Mouse (Mus musculus) natural killer cell, adult 2 months (primary cell): ENCODE data around the gene Prr7.
A peak's percentile ranks its signal among the peaks of the same experiment; 100 is the strongest.

Source experiments
- DNase-seq, 2 experiments: peaks; one replicate each; pipeline ENCODE4 v3.0.0; 2022; ENCODE audit warnings: low spot score in 2 of 2

Prr7 gene

DNA sequence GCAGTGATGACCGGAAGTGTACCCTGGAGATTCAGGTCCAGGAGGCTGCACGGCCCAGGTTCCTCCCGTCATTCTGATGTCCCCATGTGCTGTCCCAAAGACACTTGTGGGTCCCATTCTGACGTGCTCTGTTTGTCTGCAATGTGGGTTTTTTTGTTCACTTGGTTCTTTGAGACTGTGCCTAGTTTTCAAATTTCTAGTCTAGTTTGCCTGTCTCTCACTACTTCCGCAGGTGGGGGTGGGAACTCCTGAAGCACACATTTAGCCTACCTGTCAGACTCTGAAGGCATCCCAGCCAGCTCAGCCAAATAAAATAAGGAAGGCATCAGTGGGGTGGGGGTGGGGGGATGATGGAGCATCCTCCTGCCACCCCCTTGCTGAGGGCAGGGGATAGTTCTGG is 15.9 kb upstream of the Prr7 start:
- DNase-seq = no peak

- DNase-seq = no peak
Observed at GRCm38 (mm10) chr13:55449205-55449604, 14.9 kb upstream of the Prr7 start.

- DNase-seq = peak; percentile 44 to 66
Observed at GRCm38 (mm10) chr13:55449679-55450441, 14.2 kb upstream of the Prr7 start.

DNA sequence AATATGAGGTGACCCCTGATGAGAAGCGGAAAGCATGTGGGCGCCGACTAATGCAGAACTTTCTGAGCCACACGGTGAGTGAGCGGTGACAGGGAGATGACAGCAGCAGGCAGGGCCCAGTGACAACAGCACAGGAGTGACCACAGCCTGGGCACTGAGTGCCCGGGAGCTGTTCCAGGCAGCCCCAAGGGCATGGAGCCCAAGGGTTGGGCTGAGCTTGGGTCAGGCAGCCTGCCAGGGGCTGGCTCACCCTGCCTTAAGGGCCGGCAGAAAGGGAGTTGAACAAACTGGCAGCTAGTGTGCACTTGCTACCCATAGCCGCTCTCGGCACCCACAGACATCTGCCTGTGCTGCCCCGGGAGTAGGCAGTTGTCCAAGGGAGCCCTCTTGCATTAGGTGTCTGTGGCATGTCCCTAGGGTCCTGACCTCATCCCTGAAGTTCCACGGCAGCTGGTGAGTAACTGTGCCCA is 13.5 kb upstream of the Prr7 start:
- DNase-seq = no peak

GRCm38 (mm10) chr13:55451296-55451695 is 12.8 kb upstream of the Prr7 start:
- no peak for DNase-seq

DNA sequence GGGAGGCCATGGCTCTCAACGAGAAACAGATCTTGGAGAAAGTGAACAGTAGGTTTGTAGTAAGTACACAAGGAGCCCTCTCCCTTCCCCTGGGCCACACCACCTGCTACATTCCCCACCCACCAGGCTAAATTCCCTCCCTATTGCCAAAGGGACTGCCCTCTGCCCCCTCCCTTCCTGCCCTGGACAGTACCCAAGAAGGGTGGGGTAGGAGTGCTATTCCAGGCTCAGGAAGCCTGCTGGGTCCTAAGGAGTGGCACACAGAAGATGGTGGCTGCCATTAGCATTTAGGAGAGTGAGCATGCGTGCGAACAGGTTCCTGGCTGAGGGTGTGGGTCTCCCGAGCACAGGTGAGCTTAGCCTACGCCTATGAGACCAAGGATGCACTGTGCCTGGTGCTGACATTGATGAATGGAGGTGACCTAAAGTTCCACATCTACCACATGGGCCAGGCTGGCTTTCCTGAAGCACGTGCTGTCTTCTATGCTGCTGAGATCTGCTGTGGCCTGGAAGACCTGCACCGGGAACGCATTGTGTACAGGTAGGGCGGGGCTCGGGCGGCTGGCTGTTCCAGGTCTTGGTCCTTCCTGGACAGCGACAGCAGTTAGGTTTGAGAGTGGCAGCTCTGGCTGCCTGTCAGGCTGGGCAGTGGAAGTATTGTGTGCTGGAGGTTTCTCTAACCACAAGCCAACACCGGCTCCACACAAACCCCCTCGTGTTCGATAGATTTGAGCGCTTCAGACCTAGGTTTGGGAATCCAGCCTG is 12.1 kb upstream of the Prr7 start:
- no peak for DNase-seq

GRCm38 (mm10) chr13:55462965-55463364 is 1.1 kb upstream of the Prr7 start:
- DNase-seq = no peak

DNA sequence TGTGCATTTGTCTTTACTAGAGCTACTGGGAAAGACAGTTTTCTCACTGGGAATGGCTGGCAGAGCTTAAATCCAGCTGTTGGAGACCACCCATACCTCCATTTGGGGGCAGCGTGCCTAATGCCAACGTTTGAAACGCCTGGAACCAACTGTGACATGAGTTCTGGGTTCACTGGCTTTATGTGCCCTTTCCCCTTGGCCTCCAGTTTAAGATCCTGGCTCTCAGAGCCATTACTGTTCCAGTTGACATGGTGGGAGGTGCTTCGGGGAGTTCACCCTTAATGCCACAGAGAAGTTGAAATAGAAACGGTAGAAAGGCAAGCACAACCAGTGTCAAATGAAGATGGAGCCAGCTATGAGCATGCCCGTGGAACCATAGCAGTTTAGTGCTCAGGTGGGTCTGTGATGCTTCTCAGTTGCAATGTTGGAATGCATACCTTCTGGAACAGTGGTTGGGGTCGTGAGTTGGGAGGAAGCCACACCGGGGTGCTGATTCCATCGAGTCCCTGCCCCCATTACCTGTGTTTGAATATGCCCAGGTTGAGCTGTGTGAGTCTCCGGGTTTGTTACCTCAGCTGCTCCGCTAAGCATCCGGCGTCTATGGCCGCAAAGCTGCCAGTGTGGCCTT is 554 bp upstream of the Prr7 start:
- peak in 1 of 2 experiments; percentile 52 for DNase-seq

DNA sequence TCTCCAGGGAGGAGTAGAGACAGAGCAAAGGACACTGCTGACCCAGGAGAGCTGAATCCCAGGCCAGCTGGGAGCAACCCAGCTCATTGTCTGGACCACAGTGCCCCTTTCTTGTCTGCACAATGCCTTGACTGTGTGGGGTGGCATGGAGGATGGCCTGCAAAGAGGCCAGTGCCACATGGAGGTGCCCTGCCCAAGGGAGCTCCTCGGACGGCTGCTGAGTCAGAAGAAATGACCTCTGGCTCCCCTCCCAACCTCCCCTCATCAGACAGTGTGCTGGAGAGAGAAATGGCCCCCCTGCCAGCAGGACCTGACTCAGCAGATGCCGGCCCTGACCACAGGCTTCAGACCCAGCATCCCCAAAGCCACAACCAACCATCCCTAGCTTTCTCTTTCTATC is 1.1 kb downstream of the Prr7 start:
- DNase-seq = no peak

DNA sequence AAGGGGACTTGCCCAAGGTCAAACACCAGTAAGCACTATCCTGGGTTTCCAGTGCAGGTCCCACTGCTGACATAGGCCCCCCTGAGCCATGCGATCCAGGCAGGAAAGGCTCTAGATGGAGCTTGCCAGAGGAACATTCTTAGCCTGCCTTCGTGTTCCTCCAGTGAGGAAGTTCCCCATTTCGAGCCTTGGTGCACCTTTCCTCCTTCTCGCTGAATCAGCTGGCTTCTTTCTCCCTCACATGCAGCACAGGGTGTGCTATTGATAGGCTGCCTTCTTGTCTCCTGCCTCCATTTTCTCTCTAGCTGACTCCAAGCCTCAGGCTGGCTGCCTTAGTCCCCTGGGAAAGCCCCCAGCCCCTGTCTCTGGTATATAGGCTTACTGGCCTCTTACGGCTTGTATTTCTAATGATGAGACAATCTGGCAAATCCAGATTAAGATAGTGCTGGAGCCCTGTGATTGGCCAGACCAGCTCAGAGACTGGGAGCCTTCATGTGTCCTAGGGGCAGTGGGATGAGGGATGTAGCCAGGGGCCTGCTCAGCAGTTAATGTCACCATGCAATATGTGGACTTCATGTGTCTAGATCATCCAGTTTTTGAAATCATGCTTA is 1.9 kb downstream of the Prr7 start:
- DNase-seq = no peak

DNA sequence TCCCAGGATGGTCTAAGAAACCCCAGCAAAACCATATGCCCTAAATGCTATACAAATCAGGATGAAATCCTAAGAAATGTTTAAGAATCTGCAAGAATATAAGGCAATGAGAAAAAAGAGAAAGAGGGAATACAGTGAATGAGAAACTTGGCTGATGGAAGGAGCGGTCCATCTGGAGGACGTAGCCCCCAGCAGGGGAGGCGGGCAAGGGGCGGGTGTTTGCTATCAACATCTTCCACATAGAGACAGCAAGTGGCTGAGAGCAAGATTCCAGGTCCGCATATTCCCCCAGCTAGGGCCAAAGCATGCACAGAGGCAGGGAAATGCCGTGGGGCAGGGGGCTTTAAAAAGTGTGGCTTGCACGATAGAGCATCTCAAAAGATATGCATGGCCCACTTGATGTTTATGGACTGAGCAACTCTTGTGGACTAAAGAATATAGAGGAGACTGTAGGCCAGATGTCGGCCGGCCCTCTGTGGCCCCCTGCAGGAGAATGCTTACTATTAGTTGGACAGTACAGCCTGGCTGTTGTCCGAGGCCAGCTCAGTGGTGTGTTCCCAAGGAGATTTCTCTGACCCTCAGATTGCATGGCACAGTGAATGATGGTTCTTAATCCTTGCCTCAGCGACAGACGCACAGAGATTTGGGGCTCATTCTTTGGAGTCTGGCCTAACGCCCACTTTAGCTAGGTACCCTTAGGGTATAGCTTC is 4.9 kb downstream of the Prr7 start:
- no peak for DNase-seq

DNA sequence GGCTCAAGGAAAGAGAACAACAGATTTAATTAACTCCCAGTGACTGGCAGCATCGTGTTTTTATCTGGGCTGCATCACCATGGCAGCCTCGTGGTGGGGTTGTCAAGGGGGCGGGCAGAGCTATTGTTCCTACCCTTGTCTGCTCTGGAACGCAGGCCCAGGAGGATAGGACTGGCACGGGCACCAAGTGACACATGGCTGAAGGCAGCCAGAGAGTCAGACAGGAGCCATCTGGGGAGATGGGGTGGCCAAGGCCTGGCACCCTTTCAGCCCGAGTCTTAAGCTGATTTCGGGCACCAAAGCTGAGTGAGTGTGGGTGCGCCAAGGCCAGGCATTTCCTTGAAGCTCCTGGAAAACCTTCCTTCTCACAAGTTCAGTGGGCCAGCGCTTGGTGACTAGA is 6.3 kb downstream of the Prr7 start:
- no peak for DNase-seq

DNA sequence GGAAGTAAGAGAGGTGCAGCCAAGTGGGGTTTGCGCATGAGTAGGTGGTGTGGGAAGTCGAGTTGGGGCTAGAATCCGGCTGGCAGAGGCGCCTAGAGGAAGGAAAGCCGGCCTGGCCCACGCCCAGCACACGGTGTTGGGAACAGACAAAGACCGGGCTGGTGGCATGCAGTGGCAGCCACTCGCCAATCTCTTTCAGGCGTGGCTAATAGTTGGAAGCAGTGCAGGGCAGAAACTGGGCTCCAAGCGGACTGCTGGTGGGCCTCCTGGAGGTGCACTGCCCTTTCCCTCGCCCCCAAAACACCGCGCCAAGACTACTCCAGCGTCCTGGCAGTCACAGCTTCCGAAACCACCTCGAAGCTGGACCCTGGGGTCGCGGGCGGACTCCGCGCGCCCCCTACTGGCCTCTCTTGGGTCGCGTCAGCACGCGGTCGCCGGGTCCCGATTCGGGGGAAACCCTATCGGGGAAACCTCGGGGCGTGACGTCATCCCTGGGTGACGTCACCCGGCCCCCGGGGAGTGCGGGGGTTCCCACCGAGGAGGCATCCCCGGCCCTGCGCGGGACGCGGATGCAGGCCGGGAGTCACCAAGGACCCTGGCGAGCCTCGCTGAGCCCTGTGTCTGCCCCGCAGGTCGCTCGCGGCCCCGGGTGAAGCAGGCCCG is 7.2 kb downstream of the Prr7 start:
- peak; percentile 91 to 93 for DNase-seq

DNA sequence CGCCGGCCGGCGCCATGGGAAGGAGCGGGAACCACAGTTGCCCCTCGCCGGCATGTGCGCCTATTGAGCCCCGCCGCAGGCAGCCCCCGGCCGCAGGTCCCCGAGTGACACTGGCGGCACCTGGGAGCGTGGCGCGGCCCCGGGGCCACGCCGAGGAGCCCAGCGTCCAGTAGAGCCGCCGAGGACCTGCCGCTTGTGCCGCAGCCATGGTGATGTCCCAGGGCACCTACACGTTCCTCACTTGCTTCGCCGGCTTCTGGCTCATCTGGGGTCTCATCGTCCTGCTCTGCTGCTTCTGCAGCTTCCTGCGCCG is 7.7 kb downstream of the Prr7 start:
- DNase-seq = no peak

GRCm38 (mm10) chr13:55472132-55473022 is 8.3 kb downstream of the Prr7 start:
- DNase-seq = peak; percentile 65 to 68

DNA sequence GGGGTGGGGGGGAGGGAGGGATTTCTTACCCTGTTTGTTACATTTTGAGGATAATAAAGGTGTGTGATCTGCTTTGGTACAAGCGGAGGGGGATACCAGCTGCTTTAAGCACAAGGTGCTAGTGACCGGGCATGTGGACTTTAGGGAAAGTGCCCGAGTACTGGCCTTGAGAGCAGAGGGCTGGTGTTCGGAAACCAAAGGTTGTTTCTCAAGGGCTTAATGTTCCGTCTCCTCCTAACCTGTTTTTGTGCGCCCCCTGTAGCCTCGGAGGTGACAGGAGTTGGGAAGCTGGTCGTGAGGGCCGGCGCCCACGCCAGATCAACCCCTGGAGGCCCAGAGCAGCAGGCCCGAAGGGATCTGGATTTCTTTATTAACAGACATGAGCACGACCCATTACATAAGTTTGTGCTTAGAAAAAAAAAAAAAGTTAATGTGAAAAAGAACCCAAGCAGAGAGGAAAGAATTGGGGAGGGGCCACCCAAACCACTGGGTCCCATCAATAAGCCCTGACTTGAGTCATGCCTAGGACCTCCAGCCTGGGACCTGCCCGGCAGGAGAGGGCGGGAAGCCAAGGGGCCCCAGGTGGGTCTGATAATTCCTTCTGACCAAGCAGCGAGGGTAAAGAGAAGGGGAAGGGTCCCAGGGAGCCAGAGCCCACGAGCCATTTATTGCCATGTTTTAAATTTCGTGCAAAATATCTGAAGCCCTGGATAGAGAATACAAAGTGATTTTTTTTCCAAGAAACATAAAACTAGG is 9.2 kb downstream of the Prr7 start:
- DNase-seq = no peak

DNA sequence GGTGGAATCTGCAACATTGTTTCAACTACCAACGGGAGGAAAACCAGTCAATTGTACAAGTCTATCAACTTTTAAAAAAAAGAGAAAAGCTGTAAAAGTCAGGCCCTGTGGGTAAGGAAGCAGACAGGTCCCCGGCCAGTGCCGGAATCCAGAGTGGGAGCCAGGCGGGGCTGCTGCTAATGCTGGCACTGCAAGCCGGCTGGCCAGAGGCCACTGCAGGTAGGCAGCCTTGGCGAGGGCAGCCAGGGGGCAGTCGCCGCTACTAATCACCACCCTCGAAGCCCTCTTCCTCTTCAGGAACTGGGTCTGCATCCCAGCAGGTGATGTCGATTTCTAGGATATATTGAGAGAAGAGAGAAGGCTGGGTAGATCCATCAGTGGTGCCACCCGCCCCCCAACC is 9.9 kb downstream of the Prr7 start:
- no peak for DNase-seq

DNA sequence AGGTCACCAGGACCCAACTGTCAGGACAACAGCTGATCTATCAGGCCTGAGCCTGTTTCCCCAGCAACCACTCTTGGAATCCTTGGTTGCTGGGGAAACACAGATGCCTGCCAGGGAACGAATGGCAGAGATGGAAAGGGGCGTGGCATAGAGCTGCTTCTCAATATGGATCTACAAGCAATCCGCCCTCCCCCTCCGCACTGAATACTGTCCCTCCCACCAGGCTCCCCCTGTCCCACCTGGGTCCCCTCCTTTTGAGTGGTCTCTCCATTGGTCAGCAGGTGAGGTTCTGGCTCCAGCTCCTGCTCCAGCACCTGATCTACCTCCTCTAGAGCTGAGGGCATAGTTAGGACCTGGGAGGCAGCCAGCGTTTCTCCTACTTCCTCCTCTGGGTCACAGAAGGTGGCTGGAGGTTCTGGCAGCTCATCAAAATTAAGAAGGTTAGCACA is 10.6 kb downstream of the Prr7 start:
- DNase-seq = no peak

DNA sequence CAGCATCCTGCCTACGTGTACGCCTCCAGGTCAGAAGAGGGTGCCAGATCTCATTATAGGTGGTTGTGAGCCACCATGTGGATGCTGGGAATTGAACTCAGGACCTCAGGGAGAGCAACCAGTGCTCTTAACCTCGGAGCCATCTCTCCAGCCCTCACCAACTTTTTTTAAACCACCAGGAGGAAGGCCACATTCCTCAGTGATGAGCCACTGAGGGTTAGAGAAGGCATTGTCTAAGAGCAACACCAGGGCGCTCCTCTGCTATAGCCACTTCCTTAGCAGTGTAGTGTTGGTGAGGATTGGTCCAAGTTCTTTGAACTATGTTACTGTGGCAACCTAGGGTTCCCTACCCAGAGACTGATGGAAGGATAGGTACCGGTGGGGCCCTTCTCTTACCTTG is 11.7 kb downstream of the Prr7 start:
- no peak for DNase-seq
